In the genomic region with DNA sequence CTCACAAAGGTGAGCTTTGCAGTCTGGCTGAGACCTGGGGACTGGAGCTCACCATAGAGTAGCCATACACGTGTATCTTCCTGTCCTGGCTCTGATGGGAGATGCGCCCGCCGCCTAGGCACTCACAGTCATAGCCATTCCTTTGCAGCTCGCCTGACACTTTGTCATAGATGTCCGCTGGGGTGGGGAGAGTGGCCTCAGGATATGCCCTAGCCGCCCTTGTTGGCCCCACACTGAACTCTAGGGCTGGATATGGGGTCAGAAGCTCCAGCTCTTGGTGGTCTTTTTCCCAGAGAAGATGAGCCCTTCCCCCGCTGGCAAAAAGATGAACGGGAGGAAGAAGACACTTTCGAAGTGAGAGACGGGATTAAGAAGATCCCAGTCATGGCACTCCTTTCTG, we compare ENCODE assay signal across 1 mouse cellular context.
TF ChIP-seq lines count a peak whose summit lies in the region.

No protein-coding gene starts in this region.

TF ChIP-seq in ES-E14, 5 proteins besides CTCF, POLR2A, EP300 and RAD21 (continued from another document):
- TF ChIP-seq ZNF384 (IDR thresholded peaks at IDR 0.05; ENCODE audit: low read depth, low read length) = no peak
